Mouse (Mus musculus) bone marrow macrophage, adult 2 months (primary cell): ENCODE results near the gene Anks1b. TPM values are rescaled to one million over a fixed set of nuclear protein-coding genes. Genes with fewer than 3 reads are reported as not detected.

ENCODE experiments used
- H3K27ac ChIP-seq: 2 replicates; pipeline ENCODE4 v1.5.1; 2012; ENCODE audit warnings: low read depth, low read length; ENCODE audit not compliant: insufficient read depth
- H3K4me1 ChIP-seq: 2 replicates; pipeline ENCODE4 v1.6.1; 2012; ENCODE audit warnings: low read length; ENCODE audit not compliant: control insufficient read depth, insufficient read depth
- H3K4me3 ChIP-seq: 2 replicates; pipeline ENCODE4 v1.5.1; 2012; ENCODE audit warnings: mild to moderate bottlenecking, low read length, moderate library complexity; ENCODE audit not compliant: insufficient read depth
- CTCF ChIP-seq: IDR thresholded peaks from 2 replicates; pipeline ENCODE4 v1.5.1; 2012; ENCODE audit warnings: low read depth, mild to moderate bottlenecking, low read length, moderate library complexity
- POLR2A ChIP-seq: IDR thresholded peaks from 2 replicates; pipeline ENCODE4 v1.6.1; 2012; ENCODE audit warnings: mild to moderate bottlenecking, low read depth, low read length, borderline replicate concordance
- polyA plus RNA-seq: library from polyadenylated mRNA; stranded (reverse); fragments of >200 nt; gene quantifications from 2 replicates; pipeline ENCODE4 v1.2.4, GENCODE M21; 2012; ENCODE audit not compliant: missing spikeins, insufficient read depth, insufficient read length

The Anks1b gene
- polyA plus RNA-seq, result 0.39 TPM in 1 of 2 replicates, not detected in the other

GRCm38 (mm10) chr10:89873146-89873950 lies at the start of gene Anks1b:
Gene Anks1b (plus strand): TSS chr10:89873509.
- Histone ChIP-seq H3K4me1 (no peaks in the 10 kb centered on the region), H3K27ac (no peak within 1 kb of the TSS), H3K4me3 (peak within 1 kb of the TSS; percentile 60)
- TF ChIP-seq POLR2A (no peak), CTCF (no peak)

GRCm38 (mm10) chr10:89823906-89824305 lies 49.4 kb upstream of the Anks1b start:
- Histone ChIP-seq H3K27ac (no peak overlapping the region), H3K4me3 (no peak overlapping the region), H3K4me1 (no peaks in the 10 kb centered on the region)
- TF ChIP-seq CTCF (no peak), POLR2A (no peak)

- TF ChIP-seq CTCF (no peak), POLR2A (no peak)
- no peak overlapping the region for H3K4me3 ChIP-seq
- H3K27ac ChIP-seq, result no peak overlapping the region
- H3K4me1 ChIP-seq, result no peaks in the 10 kb centered on the region
Observed at GRCm38 (mm10) chr10:89826896-89827295, 46.4 kb upstream of the Anks1b start.

GRCm38 (mm10) chr10:89832334-89832733 lies 41.0 kb upstream of the Anks1b start:
- Histone ChIP-seq H3K4me1 (no peaks in the 10 kb centered on the region), H3K4me3 (no peak overlapping the region), H3K27ac (no peak overlapping the region)
- TF ChIP-seq CTCF (no peak), POLR2A (no peak)

- TF ChIP-seq CTCF (no peak), POLR2A (no peak)
- H3K4me1 ChIP-seq, result no peaks in the 10 kb centered on the region
- no peak overlapping the region for H3K4me3 ChIP-seq
- H3K27ac ChIP-seq, result no peak overlapping the region
Observed at GRCm38 (mm10) chr10:89833166-89833565, 40.1 kb upstream of the Anks1b start.

GRCm38 (mm10) chr10:89837476-89837875 lies 35.8 kb upstream of the Anks1b start:
- H3K4me1 ChIP-seq, result no peaks in the 10 kb centered on the region
- no peak overlapping the region for H3K4me3 ChIP-seq
- H3K27ac ChIP-seq, result no peak overlapping the region
- no peak for TF ChIP-seq POLR2A

GRCm38 (mm10) chr10:89838834-89839233 lies 34.5 kb upstream of the Anks1b start:
- Histone ChIP-seq H3K4me3 (no peak overlapping the region), H3K4me1 (no peaks in the 10 kb centered on the region), H3K27ac (no peak overlapping the region)
- TF ChIP-seq POLR2A, result no peak

- no peak overlapping the region for H3K4me3 ChIP-seq
- H3K27ac ChIP-seq, result no peak overlapping the region
- H3K4me1 ChIP-seq, result no peaks in the 10 kb centered on the region
- TF ChIP-seq CTCF (no peak), POLR2A (no peak)
Observed at GRCm38 (mm10) chr10:89850951-89851350, 22.4 kb upstream of the Anks1b start.

- H3K4me3 ChIP-seq, result no peak overlapping the region
- H3K4me1 ChIP-seq, result no peaks in the 10 kb centered on the region
- TF ChIP-seq POLR2A (no peak), CTCF (no peak)
- no peak overlapping the region for H3K27ac ChIP-seq
Observed at GRCm38 (mm10) chr10:89855251-89855875, 17.9 kb upstream of the Anks1b start.

- no peak for TF ChIP-seq POLR2A
- no peak overlapping the region for H3K4me3 ChIP-seq
- no peaks in the 10 kb centered on the region for H3K4me1 ChIP-seq
- no peak overlapping the region for H3K27ac ChIP-seq
Observed at GRCm38 (mm10) chr10:89856286-89856685, 17.0 kb upstream of the Anks1b start.

- no peak for TF ChIP-seq POLR2A
- TF ChIP-seq CTCF, result no peak
- Histone ChIP-seq H3K4me3 (no peak overlapping the region), H3K27ac (no peak overlapping the region), H3K4me1 (no peaks in the 10 kb centered on the region)
Observed at GRCm38 (mm10) chr10:89868211-89868610, 5.1 kb upstream of the Anks1b start.
